Mouse (Mus musculus): ENCODE results near the gene Aff4.
"Not testable (repeated sequence)": the region's sequence is repeated elsewhere in the genome, so short reads cannot be mapped to it uniquely, and the experiment has no call there.

Aff4 gene

DNA sequence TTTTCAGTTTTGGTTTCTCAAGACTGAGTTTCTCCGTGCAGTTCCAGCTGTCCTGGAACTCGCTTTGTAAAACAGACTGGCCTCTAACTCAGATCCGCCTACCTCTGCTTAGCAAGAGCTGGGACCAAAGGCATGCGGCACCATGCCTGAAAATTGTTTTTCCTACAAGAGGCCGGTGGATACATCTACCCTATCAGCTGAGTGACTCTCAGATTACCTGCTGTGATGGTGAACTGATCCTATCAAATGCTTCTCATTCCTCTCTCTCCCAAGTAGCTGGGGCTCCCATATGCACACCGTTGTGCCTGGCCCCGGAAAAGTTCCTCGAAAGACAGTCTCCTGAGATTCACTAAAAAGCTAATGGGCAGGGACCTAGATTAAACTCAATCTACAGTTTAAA is 12.9 kb upstream of the Aff4 start:
- DNase-seq (ENCODE audit: low spot score in 2 of 2): no peak

DNA sequence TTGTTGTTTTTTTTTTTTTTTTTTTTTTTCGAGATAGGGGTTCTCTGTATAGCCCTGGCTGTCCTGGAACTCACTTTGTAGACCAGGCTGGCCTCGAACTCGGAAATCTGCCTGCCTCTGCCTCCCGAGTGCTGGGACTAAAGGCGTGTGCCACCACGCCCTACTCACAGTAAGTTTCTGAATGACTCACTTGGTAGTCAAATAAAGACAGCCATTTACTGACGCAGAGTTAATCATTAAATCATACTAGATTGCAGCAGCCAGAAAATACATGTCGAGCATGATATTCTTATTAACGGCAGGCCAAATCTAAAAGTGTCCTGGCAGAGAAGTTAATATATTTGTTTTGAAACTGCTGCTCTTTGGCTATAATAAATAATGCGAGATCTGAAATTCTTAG is 9.6 kb upstream of the Aff4 start:
- DNase-seq (ENCODE audit: low spot score in 2 of 2): not testable (repeated sequence)

DNA sequence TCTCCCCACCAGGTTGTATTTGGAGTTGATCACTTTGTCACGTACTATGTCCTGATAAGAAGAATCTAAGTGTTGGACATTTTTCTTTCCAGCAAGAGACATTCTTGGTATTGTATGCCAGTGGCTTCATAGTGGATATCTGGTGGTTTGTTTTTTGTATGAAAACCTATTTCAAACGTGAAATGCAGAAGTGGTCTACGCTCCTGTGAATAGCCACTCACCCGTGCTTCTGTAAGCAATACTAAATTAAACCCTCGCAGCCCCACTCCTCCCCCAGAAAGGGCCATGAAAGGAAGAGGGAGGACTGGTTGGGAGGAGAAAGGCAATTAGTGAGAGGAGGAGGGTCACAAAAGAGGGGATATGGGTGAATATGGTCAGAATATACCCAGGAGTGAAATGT is 7.9 kb upstream of the Aff4 start:
- no peak for DNase-seq (ENCODE audit: low spot score in 2 of 2)

DNA sequence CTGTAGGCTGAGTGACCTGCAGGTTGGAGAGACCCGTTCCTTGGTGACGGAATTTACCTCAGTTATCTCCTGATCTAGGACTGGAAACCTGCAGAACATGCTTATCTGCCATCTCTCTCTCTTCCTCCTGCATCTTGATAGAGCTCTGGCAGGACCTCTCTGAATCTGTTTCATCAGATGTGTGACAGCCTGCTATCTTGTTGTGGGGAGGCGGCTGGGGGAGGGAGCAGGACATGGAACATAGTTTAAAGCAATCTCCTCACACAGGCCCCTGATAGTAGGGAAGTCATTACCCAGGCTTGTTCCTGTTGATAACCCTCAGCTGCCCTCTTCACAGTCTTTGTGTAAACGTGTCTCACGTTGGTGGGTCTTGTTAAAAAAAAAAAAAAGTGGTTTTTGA is 5.3 kb upstream of the Aff4 start:
- DNase-seq (ENCODE audit: low spot score in 2 of 2): no peak

DNA sequence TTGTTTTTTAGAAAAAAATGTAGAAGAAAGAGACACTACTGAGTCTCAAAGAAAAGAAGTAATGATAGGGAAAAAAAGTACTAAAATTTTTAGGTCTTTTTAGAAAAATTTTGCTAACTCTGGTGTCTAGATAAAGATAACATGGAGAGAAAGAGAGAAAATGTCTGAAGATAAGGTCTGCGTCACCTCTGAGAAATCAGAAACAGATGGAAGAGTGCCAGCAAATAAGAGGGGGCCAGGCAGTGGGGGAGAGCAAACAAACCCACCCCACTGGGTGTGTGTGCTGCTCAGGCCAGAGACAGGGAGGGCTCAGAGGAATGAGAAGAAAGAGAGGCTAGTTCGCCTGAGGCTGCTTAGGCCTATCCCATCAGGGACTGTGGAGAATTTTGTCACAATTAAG is 4.9 kb upstream of the Aff4 start:
- DNase-seq (ENCODE audit: low spot score in 2 of 2): no peak

DNA sequence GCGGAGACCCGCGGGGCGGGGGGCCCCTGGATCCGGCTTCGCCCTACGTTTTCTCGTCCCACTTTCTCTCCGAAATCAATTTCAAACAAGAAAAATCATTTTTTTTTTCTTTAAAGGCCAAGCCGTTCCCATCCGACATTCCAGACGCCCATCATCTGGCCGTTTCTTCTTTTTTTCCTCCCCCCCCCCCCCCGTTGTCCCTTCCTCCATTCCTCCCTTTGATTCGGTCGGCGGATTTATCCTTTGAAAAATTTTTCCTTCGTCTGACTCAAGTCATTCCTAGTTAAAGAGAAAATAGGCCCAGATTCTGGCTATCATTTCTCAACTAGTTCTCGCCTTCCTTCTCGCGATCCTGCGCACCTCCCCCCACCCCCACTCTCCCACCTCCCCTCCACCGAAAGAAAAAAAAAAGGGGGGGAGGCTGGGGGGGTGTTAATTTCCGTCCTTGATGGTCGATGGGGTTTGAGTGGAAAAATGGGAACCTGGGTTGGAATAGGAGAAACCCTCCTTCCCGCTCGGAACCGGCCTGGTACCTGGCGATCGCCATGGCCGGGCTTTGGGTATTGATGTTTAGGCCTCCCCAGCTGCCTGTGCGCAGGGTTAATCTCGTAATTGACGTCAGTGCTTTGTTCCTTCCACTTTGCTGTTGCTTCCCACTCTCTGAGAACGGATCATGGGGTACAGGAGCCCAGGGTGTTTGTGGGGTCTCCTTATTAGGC is 750 bp downstream of the Aff4 start:
- DNase-seq (ENCODE audit: low spot score in 2 of 2): peak; percentile 24 to 53

DNA sequence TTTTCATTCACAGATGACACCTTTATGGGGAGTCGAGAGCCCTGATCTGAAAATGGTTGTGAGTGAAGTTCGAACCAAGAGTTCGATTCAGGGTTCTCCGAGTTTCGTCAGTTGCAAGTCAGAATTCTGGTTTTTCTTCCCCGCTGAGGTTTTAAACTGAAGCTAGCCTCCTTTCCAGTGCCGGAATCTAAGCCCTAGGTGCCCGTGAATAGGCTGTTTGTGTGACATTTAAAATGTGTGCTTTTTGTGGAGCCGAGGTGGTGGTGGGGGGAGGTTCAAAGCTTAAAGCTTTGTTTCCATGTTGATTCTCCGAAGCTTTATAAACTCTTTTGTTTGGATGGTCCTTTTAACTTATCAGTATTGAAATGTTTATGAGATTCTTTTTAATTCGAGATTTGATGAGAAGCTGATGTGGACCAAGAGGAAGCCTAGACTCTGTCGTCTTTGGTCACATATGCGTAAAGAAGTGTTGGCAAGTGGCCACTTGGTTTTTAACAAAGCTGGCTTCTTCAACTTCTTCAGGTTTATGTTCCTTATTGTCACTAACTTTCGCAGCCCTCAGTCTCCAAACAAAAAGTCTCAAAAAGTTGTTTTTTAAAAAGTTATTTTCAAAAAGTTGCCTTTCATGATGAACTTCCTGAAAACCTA is 1.4 kb downstream of the Aff4 start:
- no peak for DNase-seq (ENCODE audit: low spot score in 2 of 2)

DNA sequence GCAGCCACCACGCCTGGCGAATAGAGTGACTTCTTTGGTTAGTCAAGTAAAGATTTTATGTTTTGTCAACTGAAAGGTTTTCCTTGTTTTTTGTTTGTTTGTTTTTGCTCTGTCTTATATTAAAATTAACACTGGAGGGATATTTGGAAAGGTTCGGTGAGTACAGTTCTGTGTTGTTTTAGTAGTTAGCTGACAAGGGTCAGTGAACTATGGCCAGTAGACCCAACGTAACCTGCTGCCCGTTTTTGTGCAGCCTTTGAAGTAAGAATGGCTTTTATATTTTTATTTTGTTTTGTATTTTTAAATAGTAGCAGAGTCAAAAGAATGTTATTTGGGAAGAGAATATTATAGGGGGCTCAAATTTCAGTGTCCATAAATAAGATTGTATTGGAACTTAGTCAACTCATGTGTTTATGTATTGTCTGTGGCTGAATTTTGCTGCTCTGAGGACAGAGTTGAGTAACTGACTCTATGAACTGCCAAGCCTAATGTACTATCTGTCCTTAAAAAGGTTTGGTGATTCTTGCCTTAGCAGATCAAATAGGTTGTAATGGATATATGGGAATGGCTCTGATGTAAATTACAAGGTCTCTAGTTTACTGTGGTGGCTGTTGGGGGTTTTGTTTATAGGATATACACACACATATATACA is 8.0 kb downstream of the Aff4 start:
- no peak for DNase-seq (ENCODE audit: low spot score in 2 of 2)

DNA sequence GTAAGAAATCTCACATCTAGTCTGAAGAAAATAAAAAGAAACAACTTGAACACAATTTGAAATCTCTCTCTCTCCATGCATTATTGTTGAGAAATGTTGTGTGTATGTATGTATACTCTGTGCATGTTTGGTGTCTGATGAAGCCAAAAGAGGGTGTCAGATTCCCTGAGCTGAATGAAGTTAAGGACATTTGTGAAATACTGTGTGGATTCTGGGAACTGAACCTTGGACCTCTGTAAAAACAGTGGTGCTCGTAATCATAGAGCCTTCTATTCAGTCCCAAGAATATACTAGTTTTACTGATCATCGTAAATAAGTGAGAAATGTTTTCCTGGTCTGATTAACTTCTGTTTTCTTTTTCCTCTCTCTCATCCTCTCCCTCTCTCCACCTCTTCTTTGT is 16.4 kb downstream of the Aff4 start:
- DNase-seq (ENCODE audit: low spot score in 2 of 2): no peak

DNA sequence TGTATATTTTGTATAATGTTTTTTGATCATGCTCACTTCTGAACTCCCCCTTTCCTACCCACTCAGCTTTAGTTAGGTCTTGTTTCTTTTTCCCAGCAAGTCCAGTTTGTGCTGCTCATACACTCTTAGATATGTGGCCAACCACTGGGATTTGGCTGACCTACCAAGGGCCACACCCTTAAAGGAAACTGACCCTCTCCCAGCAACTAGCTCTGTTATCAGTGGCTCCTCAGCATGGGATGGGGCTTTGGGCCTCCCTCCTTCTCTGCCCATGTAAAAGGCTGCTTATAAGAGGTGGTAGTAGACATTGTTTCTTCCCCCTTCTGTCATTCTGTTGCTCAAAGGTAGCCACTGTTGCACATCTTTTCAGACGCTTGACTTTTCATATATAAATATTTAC is 28.3 kb downstream of the Aff4 start:
- DNase-seq (ENCODE audit: low spot score in 2 of 2): no peak

DNA sequence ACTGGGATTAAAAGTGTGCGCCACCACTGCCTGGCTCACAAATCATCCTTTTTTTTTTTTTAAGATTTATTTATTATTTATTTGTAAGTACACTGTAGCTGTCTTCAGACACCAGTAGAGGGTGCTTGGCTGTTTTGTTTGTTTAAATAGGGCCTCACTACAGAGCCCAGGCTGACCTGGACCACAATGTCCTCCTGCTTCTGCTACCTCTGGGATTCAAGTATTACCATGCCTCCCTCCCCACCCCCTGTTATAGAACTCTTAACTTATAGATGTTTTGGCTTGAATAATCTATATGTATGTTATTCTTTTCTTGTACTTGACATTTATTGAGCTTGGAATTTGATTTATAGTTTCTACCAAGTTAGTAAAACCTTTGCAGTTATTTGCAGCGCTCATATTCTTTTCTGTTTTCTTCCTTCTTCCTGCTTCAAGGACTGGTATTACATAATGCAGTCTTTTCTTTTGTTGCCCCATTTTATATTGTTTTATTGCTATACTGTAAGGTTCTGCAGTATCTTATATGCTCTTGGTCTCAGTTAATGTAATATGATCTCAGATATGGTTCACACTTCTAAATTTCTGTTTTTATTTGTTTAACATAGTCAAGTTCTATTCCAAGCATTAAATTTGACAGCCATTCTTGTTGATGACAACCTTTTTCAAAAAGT is 33.3 kb downstream of the Aff4 start:
- no peak for DNase-seq (ENCODE audit: low spot score in 2 of 2)

DNA sequence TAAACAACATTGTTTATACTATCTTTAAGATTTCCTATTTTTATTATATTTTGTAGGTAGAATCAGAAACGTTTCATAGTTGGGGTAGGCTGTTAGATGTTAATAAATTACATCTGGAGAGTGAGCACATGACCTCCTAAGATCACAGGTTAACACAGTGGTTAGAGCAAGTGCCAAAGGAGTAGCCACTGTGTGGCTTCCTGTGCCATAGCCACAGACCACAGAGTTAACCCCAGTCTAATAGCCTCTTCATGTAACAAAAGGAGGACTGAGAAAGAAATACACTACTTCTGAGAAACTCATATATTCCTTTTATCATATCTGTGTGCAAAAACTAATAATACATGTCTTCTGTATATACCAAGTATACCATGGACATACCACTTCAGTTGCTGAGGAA is 43.2 kb downstream of the Aff4 start:
- DNase-seq (ENCODE audit: low spot score in 2 of 2): no peak

DNA sequence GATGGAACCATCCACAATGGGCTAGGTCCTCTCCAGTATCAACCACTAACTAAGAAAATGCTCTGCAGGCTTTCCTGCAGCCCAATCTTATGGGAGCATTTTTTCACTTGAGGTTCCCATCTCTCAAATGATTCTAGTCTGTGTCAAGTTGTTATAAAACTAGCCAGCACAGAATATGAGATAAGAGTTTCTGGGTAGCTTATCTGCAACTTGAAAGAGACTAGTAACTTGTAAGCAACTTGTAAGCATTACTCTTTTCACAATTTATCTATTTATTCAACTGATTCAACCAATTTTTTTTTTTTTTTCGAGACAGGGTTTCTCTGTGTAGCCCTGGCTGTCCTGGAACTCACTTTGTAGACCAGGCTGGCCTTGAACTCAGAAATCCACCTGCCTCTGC is 53.0 kb downstream of the Aff4 start:
- DNase-seq (ENCODE audit: low spot score in 2 of 2): no peak

DNA sequence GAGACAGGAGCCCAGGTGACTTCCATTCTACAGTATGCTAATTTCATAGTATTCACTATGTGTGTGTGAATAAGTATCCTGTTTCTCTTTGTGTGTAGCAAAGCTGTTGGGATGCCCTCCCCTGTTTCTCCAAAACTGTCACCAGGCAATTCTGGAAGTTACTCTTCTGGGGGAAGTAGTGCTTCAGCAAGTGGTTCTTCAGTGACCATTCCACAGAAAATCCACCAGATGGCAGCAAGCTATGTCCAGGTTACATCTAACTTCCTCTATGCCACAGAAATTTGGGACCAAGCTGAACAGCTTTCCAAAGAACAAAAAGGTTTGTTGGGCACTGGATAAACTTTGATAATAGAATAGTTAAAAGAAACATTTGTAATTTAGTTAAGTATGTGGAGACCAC is 61.1 kb downstream of the Aff4 start:
- no peak for DNase-seq (ENCODE audit: low spot score in 2 of 2)

DNA sequence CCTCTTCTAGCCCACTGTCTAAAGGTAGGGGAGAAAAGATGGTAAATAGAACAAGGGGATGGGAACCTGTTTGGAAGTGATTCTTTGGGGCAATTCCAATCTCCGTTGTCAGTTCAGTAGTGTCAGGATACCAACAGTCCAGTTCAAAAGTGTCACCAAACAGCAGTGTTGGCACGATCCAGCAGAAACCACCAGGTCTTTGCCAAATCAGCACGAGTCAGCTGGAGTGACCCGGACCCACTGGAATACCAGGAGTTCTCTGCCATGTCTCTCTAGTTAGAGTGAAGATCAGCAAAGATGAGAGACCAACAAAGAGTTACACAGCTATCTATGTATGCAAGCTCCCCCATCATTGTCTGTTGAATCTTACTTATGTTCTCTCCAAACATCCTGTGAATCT is 63.2 kb downstream of the Aff4 start:
- no peak for DNase-seq (ENCODE audit: low spot score in 2 of 2)

DNA sequence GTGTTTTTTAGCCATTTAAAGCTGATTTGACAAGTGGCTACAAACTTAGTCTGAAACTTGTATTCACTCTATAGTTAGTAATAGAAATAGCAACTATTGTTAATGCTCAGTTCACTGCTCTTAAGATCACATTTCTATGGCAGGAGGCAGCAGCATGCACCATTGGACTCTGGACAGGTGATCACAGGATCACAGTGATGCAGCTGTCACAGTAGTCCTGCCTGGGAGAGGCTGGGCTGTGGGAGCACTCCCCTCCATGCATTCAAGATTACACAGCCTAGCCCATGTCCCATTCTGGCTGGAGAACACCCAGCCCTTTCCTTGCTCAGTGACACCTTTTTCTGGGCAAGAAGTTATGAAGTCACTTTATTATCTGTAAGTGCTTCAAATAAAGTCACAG is 67.4 kb downstream of the Aff4 start:
- DNase-seq (ENCODE audit: low spot score in 2 of 2): no peak

DNA sequence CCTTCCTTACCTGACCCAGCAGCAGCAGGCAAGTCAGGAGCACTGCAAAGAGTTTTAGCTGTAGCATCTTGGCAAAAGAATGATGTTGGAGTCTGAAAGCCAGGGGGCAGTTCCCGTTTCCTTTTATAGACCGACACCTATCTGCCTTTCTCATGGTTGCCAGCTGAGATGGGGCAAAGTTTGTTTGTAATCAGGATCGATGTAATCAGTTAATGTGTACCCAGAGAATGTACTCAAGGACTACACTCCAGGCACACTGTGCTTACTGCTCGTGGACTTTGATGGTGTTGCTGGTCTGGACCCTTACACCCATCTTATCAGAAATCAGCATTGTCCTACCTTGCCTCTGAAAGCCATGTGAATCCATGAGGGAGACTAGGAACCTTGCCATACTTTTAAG is 72.4 kb downstream of the Aff4 start, which contains the start of gene Leap2:
Gene Leap2 (minus strand): TSS at position 135 of the 400 bp plus-strand sequence.
- no peak for DNase-seq (ENCODE audit: low spot score in 2 of 2)

DNA sequence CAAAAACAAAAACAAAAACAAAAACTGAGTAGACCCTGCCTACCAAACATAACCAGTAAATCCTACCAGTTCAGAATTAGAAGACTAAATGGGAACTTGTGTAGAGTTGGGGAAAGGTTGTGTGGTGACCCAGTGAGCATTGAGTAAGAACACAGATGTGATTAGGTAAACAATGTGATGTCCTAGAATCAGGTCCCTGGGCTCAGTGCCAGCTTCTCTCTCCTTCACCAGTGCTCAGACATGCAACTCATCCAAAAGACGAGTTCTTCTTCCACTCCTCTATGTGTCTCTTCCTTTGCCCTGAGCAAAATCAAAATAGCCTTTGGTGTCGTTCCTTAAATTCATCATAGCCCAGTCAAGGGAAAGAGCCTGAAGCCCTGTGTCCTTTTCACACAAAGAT is 74.2 kb downstream of the Aff4 start:
- DNase-seq (ENCODE audit: low spot score in 2 of 2): no peak

DNA sequence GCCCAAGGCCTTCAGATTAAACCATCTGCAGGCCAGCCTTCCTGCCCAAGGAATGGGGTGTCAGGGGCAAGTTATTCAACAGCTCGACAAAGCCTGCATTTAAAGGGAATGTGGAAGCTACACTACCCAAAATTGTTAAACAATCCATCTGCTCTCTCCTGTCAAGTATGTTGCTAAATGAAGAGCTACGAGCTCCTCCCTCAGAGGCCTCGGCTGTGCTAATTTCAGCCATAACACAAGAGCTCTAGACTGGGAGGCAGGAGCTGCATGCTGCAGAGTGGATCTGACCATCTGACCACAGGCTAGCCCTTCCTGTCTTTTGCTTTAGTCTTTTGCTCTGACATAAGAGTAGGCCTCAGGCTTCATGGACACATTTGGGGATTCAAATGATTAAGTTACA is 74.6 kb downstream of the Aff4 start:
- no peak for DNase-seq (ENCODE audit: low spot score in 2 of 2)

DNA sequence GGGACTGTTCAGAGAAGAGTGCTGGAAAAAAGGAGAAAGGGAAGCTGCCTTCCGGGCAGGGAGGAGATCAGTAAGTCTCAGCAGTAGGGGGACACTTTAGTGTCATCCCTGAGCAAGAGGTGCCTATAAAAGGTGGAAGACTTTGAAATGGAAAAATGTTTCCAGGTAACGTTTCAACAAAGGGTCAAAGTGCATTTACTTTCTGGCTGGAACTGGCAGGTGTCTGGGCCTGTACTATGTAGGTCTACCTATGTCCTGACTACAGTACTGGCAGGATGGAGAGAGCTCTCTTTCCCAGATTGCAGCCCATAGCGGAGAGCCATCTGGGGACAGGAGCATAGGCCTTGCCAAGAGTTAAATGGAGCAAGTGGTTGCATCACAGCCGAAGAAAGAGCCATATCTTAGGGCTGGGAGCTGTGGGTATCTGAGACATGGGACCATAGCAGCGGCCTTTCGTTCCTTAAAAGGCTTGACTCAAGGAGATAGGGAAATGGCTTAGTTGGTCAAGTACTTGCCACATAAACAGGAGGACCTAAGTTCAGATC is 75.2 kb downstream of the Aff4 start:
- no peak for DNase-seq (ENCODE audit: low spot score in 2 of 2)

DNA sequence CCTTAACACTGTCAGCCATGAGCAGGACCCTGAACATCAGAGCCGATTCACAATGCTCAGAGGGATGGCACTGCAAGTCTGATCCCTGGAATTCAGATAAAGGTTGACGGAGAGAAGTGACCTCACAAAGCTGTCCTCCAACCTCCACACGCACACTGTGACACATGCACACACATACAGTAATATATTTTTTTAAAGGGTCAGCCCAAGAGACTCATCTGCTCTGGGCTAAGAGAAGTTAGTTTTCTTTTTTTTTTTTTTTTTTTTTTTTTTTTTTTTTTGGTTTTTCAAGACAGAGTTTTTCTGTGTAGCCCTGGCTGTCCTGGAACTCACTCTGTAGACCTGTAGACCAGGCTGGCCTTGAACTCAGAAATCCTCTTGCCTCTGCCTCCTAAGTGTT is 76.3 kb downstream of the Aff4 start:
- DNase-seq (ENCODE audit: low spot score in 2 of 2): not testable (repeated sequence)

DNA sequence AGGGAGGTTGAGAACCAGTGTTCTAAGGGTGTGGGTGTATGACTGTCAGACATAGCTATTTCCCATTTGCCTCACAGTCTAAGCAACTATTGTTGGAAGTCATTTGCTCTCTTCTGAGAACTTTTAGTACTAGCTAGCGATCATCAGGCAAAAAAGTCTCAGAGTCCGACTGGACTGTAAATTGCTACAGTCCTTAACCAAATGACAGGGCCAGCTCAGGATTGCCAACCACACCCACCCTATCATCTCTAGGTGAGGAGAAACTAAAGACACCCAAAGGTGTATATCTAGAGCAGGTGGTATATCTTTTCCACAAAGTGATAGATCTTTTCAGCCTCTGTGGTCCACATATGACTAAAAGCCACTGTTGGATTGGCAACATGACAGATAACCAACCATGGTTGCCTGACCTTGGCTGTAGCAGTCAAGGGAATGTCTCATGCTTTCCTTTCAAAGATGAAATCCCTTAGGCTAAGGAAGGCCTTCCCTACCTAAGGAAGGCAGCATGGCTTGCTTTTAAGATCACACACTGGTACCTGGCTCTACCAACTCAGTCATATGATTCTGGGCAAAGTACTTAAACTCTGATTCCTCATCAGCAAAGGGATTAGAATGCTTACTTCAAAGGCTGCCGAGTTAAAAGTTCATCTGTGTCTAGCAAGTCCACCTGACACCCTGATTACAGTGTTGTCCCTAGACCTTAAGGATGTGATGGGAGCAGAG is 77.5 kb downstream of the Aff4 start:
- no peak for DNase-seq (ENCODE audit: low spot score in 2 of 2)
